Comparison of ENCODE assay signal across 8 mouse cellular contexts in genomic region chr5:35391656-35392333, GRCm38 (mm10). TPM values are rescaled to one million over a fixed set of nuclear protein-coding genes. Genes with fewer than 3 reads are reported as not detected.
DNase-seq lines count a peak whose midpoint lies in the region; ATAC-seq lines count a peak whose summit lies in the region.

No protein-coding gene starts in this region.

- ATAC-seq in midbrain, embryonic 11.5 days (ENCODE audit: low FRiP score): no peak
- ATAC-seq in CD4-positive, CD25-positive, alpha-beta regulatory T cell, adult 4 months: no peak

- H3K9me3 ChIP-seq in heart, embryonic 10.5 days: no peaks in the 10 kb centered on the region
- no peaks in the 10 kb centered on the region for H3K9me3 ChIP-seq in midbrain, embryonic 11.5 days (ENCODE audit: control insufficient read depth, low read length)

- H3K4me2 ChIP-seq in midbrain, embryonic 11.5 days: peak overlapping the region; percentile 5

- peak overlapping the region; percentile 55 for H3K4me3 ChIP-seq in heart, embryonic 10.5 days
- H3K4me3 ChIP-seq in midbrain, embryonic 11.5 days (ENCODE audit: low read depth, low read length): peak overlapping the region; percentile 14; the same call in 1 of the 2 replicates

- no peak overlapping the region for H3K9ac ChIP-seq in midbrain, embryonic 11.5 days (ENCODE audit: low read length)

- H3K36me3 ChIP-seq in heart, embryonic 10.5 days: no peaks in the 10 kb centered on the region
- no peaks in the 10 kb centered on the region for H3K36me3 ChIP-seq in midbrain, embryonic 11.5 days (ENCODE audit: control insufficient read depth, insufficient read depth, low read length)

- H3K27me3 ChIP-seq in heart, embryonic 10.5 days (ENCODE audit: insufficient read depth, poor library complexity, severe bottlenecking): peaks cover 100% of the 10 kb centered on the region
- H3K27me3 ChIP-seq in midbrain, embryonic 11.5 days (ENCODE audit: control insufficient read depth, insufficient read depth, low read length): peaks cover 97% of the 10 kb centered on the region

- under 1% methylated on average over 86 of the region's 88 CpGs for WGBS in heart, embryonic 10.5 days
- under 1% methylated on average over 87 of the region's 88 CpGs for WGBS in midbrain, embryonic 11.5 days

- H3K4me1 ChIP-seq in heart, embryonic 10.5 days: peaks cover 28% of the 10 kb centered on the region
- H3K4me1 ChIP-seq in midbrain, embryonic 11.5 days (ENCODE audit: control insufficient read depth, insufficient read depth, low read length): peaks cover 12% of the 10 kb centered on the region

- DNase-seq in heart, embryonic 10.5 days (ENCODE audit: low spot score): no peak
- no peak for DNase-seq in heart, adult 18-20 months
- DNase-seq in R1 (ENCODE audit: low read depth, low spot score): peak; percentile 48
- peak; percentile 7 for DNase-seq in heart, postnatal 4 days
- DNase-seq in midbrain, embryonic 11.5 days (ENCODE audit: low spot score, missing footprints): peak; percentile 91
- no peak for DNase-seq in layer of hippocampus, adult 9-10 months (ENCODE audit: low spot score)
- no peak for DNase-seq in cerebellum, adult 11-12 months

- H3K27ac ChIP-seq in heart, embryonic 10.5 days: peak overlapping the region; percentile 36; the same call in 1 of the 2 replicates
- no peak overlapping the region for H3K27ac ChIP-seq in midbrain, embryonic 11.5 days (ENCODE audit: low read depth, low read length)

RNA-seq across cellular contexts. Expression of gene Hmx1, which starts 2.9 kb away (rescaled TPM):
- polyA plus RNA-seq in heart, embryonic 10.5 days (2016; fragmentation: Nextera tagmentation; extraction: Ambion mirVana): 0.30 and 0.41 TPM in 2 replicates
- not detected for total RNA-seq in heart, adult 18-20 months (2021)
- total RNA-seq in heart, postnatal 4 days (2021): not detected
- polyA plus RNA-seq in midbrain, embryonic 11.5 days (2014; fragmentation: Nextera tagmentation; extraction: Ambion mirVana): 0.10 TPM in 1 of 2 replicates, not detected in the other
- polyA plus RNA-seq in CD4-positive, CD25-positive, alpha-beta regulatory T cell, adult 4 months (2017; shearing (Covaris generic)): not detected

Comparison
In these comparisons a context has a peak if more than half of its experiments do, and no peak if none do; other contexts are left out.
1. DNase-seq: peak in R1 (single experiment), heart, postnatal 4 days (single experiment) and midbrain, embryonic 11.5 days (single experiment); none in heart, embryonic 10.5 days (single experiment), heart, adult 18-20 months (0 of 2), layer of hippocampus, adult 9-10 months (single experiment) and cerebellum, adult 11-12 months (single experiment).